Mouse (Mus musculus) hindbrain, embryonic 13.5 days (tissue): ENCODE data around the gene Wasf1. TPM values are rescaled to one million over a fixed set of nuclear protein-coding genes. Genes with fewer than 3 reads are reported as not detected.

Source experiments
- ATAC-seq: fragments of 200-750 bp; cut with Nextera tagmentation; 2 replicates; pipeline ENCODE4 v1.8.0; 2017; ENCODE audit warnings: moderate TSS enrichment; ENCODE audit not compliant: low FRiP score
- H3K27ac ChIP-seq: fragments of 300-500 bp; sonication (generic); 2 replicates; pipeline ENCODE4 v1.5.1; 2015; ENCODE audit warnings: inconsistent platforms, mild to moderate bottlenecking, moderate library complexity
- H3K27me3 ChIP-seq: fragments of 300-500 bp; sonication (generic); 2 replicates; pipeline ENCODE4 v1.6.1; 2015; ENCODE audit warnings: mild to moderate bottlenecking, inconsistent platforms
- H3K36me3 ChIP-seq: fragments of 300-500 bp; sonication (generic); 2 replicates; pipeline ENCODE4 v1.6.1; 2015; ENCODE audit warnings: mild to moderate bottlenecking, inconsistent platforms
- H3K4me1 ChIP-seq: fragments of 300-500 bp; sonication (generic); replicated peaks from 2 replicates; pipeline ENCODE4 v1.6.1; 2015; ENCODE audit warnings: inconsistent platforms
- H3K4me2 ChIP-seq: fragments of 300-500 bp; sonication (generic); 2 replicates; pipeline ENCODE4 v1.6.1; 2015; ENCODE audit warnings: inconsistent platforms, mild to moderate bottlenecking, moderate library complexity
- H3K4me3 ChIP-seq: fragments of 300-500 bp; sonication (generic); 2 replicates; pipeline ENCODE4 v1.5.1; 2015; ENCODE audit warnings: mild to moderate bottlenecking, inconsistent platforms
- H3K9ac ChIP-seq: fragments of 300-500 bp; sonication (generic); 2 replicates; pipeline ENCODE4 v1.6.1; 2015; ENCODE audit warnings: mild to moderate bottlenecking, inconsistent platforms
- H3K9me3 ChIP-seq: fragments of 300-500 bp; sonication (generic); 2 replicates; pipeline ENCODE4 v1.6.1; 2016; ENCODE audit warnings: inconsistent platforms
- WGBS: fragments of 180-500 bp; shearing (Covaris S2); methylation state at CpG from one replicate; pipeline ENCODE4 v1.1.7; 2015; 5-methylcytosine and 5-hydroxymethylcytosine counted together
- polyA plus RNA-seq: library from polyadenylated mRNA; unstranded; fragments of >200 nt; fragmentation: Nextera tagmentation; extraction: Ambion mirVana; gene quantifications from 2 replicates; pipeline ENCODE4 v1.2.1, GENCODE M21; 2015

Wasf1 gene
- polyA plus RNA-seq, 1 experiment from 2014 or later = 91.6 TPM

DNA sequence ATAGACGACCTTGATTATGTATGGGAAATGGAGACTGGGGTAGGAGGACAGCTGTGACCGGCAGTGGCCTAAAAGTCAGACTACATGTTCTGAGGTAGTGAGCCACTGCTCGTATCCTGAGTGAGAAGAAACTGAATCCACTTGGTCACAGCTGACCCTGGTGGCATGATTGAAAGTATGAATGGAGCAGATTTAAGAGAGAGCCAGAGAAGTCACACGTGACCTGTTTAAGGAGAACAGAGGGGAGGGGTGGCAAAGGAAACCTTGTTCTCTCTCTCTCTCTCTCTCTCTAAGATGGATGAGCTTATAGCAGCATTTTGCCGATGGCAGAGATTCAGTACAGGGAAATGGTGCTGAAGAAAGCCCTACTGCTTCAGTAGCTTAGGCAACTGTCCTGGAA is 13.4 kb downstream of the Wasf1 start:
- Histone ChIP-seq H3K4me2 (no peak overlapping the region), H3K4me3 (no peak overlapping the region), H3K27me3 (no peaks in the 10 kb centered on the region), H3K36me3 (no peaks in the 10 kb centered on the region), H3K27ac (peak overlapping the region; percentile 10; the same call in 1 of the 2 replicates), H3K9ac (no peak overlapping the region), H3K9me3 (no peaks in the 10 kb centered on the region), H3K4me1 (peaks cover 21% of the 10 kb centered on the region)
- no peak for ATAC-seq
- 32% methylated on average over 5 of the region's 5 CpGs for WGBS

- no peaks in the 10 kb centered on the region for H3K36me3 ChIP-seq
- no peak overlapping the region for H3K9ac ChIP-seq
- H3K27me3 ChIP-seq = no peaks in the 10 kb centered on the region
- H3K9me3 ChIP-seq = no peaks in the 10 kb centered on the region
- H3K4me3 ChIP-seq = no peak overlapping the region
- 62% methylated on average over 4 of the region's 4 CpGs for WGBS
- peaks cover 28% of the 10 kb centered on the region for H3K4me1 ChIP-seq
- H3K4me2 ChIP-seq = no peak overlapping the region
- no peak overlapping the region for H3K27ac ChIP-seq
- no peak for ATAC-seq
Measured at GRCm38 (mm10) chr10:40901786-40902185, 18.5 kb downstream of the Wasf1 start.

DNA sequence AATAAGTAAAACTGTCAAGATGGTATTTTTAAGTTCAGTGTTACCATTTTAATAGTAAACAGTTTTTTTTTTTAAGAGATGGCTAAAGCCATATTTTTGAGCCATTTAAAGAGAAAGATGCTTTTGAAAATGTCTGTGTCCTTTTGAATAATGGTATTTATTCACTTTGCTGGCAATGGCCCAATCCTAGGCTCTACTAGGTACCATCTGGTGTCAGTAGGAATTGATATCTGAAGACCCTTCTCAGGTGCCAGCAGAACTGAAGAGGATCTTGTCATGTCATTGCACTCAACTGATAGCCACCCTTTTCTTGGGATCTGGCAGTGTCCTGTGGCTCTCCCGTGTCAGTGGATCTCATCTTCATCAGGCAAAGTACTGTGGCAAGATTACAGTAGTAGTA is 22.9 kb downstream of the Wasf1 start:
- Histone ChIP-seq H3K4me3 (no peak overlapping the region), H3K36me3 (no peaks in the 10 kb centered on the region), H3K27me3 (no peaks in the 10 kb centered on the region), H3K4me1 (peaks cover 27% of the 10 kb centered on the region), H3K4me2 (no peak overlapping the region), H3K27ac (peak overlapping the region; percentile 44; the same call in 1 of the 2 replicates), H3K9ac (no peak overlapping the region), H3K9me3 (no peaks in the 10 kb centered on the region)
- WGBS = 83% methylated on average over 1 of the region's 1 CpGs
- ATAC-seq = no peak

DNA sequence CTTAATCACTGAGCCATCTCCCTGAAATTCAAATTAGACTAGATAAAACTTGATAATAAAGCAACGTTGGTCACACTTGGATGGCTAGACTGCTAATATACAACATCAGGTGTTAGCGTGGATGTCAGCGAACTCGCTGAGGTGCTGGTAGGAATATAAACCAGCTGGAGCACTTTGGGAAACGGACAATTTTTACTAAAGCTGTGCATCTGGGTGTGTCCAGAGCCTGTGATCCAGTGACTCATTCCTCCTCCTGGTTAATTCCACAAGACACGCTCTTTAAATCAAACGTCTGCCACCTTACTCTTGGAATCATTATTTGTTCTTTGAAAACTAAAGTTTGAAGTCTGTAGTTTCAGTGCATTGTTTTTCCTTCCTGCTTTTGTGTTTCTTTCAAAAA is 23.5 kb downstream of the Wasf1 start:
- Histone ChIP-seq H3K27ac (no peak overlapping the region; the same call in 1 of the 2 replicates), H3K4me3 (no peak overlapping the region), H3K9me3 (no peaks in the 10 kb centered on the region), H3K9ac (no peak overlapping the region), H3K4me2 (no peak overlapping the region), H3K4me1 (peaks cover 25% of the 10 kb centered on the region), H3K27me3 (no peaks in the 10 kb centered on the region), H3K36me3 (no peaks in the 10 kb centered on the region)
- no peak; the same call in 1 of the 2 replicates for ATAC-seq
- 69% methylated on average over 7 of the region's 7 CpGs for WGBS

DNA sequence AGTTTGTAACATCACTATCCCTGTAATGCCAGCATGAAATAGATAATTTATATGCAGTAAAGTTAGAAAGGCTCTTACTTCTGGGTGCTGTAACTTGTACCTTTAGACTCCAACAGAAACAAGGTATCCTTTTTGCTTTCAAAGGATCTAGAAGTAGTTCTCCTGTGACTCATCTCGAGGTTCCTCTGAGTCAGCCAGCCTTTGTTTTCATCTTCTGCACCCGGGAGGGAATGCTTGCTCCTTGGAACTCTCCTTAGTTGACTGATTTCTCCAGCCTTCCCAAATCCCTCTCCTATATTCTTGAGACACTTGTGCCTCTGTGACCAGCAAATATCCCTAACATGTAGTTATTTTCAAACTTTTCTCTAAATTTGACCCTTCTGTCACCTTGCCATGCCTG is 25.3 kb downstream of the Wasf1 start:
- ATAC-seq = no peak
- no peak overlapping the region for H3K27ac ChIP-seq
- no peaks in the 10 kb centered on the region for H3K36me3 ChIP-seq
- 54% methylated on average over 2 of the region's 2 CpGs for WGBS
- H3K4me3 ChIP-seq = no peak overlapping the region
- peaks cover 15% of the 10 kb centered on the region for H3K4me1 ChIP-seq
- no peak overlapping the region for H3K9ac ChIP-seq
- no peak overlapping the region for H3K4me2 ChIP-seq
- no peaks in the 10 kb centered on the region for H3K27me3 ChIP-seq
- no peaks in the 10 kb centered on the region for H3K9me3 ChIP-seq

GRCm38 (mm10) chr10:40910811-40911210 is 27.5 kb downstream of the Wasf1 start:
- Histone ChIP-seq H3K4me2 (no peak overlapping the region), H3K9me3 (no peaks in the 10 kb centered on the region), H3K4me1 (peaks cover 15% of the 10 kb centered on the region), H3K9ac (no peak overlapping the region), H3K36me3 (no peaks in the 10 kb centered on the region), H3K27ac (no peak overlapping the region), H3K4me3 (no peak overlapping the region), H3K27me3 (no peaks in the 10 kb centered on the region)
- no peak for ATAC-seq
- 63% methylated on average over 2 of the region's 2 CpGs for WGBS

DNA sequence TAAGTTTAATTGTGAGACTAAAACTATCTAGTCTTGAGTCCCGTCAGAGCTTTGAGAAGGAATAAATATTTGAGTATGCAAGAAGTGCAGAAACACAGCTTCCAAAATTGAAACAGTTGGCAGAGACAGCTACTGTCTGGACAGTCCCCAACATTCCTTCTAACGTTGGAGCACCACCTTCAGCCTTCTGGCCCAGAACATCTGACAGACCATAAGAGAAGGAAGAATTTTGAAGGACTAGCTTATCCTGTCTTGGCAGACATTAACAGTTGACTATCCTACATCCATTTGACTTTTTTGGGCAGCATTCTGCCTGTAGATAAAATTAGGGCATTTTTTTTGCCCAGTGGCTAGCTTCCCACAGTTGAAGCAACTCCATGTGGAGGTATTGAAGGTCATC is 32.0 kb downstream of the Wasf1 start:
- H3K4me1 ChIP-seq = peaks cover 16% of the 10 kb centered on the region
- H3K27ac ChIP-seq = no peak overlapping the region
- H3K4me3 ChIP-seq = no peak overlapping the region
- WGBS = 91% methylated on average over 2 of the region's 2 CpGs
- H3K9me3 ChIP-seq = no peaks in the 10 kb centered on the region
- H3K36me3 ChIP-seq = no peaks in the 10 kb centered on the region
- H3K9ac ChIP-seq = no peak overlapping the region
- ATAC-seq = no peak
- H3K4me2 ChIP-seq = no peak overlapping the region
- no peaks in the 10 kb centered on the region for H3K27me3 ChIP-seq

- 84% methylated on average over 8 of the region's 8 CpGs for WGBS
- Histone ChIP-seq H3K4me3 (no peak overlapping the region), H3K36me3 (peaks cover 5% of the 10 kb centered on the region; the same call in 1 of the 2 replicates), H3K27ac (0 out of 2 replicates have a peak overlapping the region, but pooled peaks have one; percentile 19), H3K27me3 (no peaks in the 10 kb centered on the region), H3K9me3 (no peaks in the 10 kb centered on the region), H3K9ac (no peak overlapping the region), H3K4me1 (peaks cover 12% of the 10 kb centered on the region), H3K4me2 (no peak overlapping the region)
- ATAC-seq = no peak
Measured at GRCm38 (mm10) chr10:40918669-40919440, 35.6 kb downstream of the Wasf1 start.

DNA sequence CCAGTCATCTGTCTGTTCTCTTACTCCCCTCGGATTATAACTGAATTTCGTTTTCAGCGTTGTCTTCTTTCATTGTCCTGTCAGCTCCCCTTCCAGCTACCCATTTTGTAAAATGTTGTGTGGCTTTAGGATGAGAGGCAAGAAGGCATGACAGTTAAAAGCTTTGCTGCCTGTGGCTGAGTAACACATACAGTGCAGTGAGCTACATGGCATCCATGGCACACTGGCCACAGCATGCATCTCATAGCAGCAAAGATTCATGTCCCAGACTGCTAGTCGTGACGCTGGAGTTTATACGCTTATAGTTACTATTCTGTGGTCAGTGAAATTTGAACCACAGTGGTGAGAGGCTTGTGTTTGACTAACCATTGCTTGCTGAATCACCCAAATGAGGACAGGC is 36.2 kb downstream of the Wasf1 start:
- H3K27me3 ChIP-seq = no peaks in the 10 kb centered on the region
- H3K4me2 ChIP-seq = no peak overlapping the region
- peaks cover 12% of the 10 kb centered on the region for H3K4me1 ChIP-seq
- 83% methylated on average over 6 of the region's 6 CpGs for WGBS
- H3K27ac ChIP-seq = no peak overlapping the region
- peaks cover 5% of the 10 kb centered on the region; the same call in 1 of the 2 replicates for H3K36me3 ChIP-seq
- no peak for ATAC-seq
- H3K4me3 ChIP-seq = no peak overlapping the region
- no peaks in the 10 kb centered on the region for H3K9me3 ChIP-seq
- no peak overlapping the region for H3K9ac ChIP-seq

GRCm38 (mm10) chr10:40932995-40933394 is 49.7 kb downstream of the Wasf1 start:
- Histone ChIP-seq H3K9ac (no peak overlapping the region), H3K27me3 (no peaks in the 10 kb centered on the region), H3K36me3 (peaks cover 64% of the 10 kb centered on the region), H3K27ac (no peak overlapping the region), H3K4me3 (no peak overlapping the region), H3K4me2 (no peak overlapping the region), H3K4me1 (no peaks in the 10 kb centered on the region), H3K9me3 (no peaks in the 10 kb centered on the region)
- 98% methylated on average over 8 of the region's 8 CpGs for WGBS
- ATAC-seq = no peak

GRCm38 (mm10) chr10:40936160-40936726 is 53.0 kb downstream of the Wasf1 start:
- no peaks in the 10 kb centered on the region for H3K9me3 ChIP-seq
- H3K4me2 ChIP-seq = no peak overlapping the region
- no peaks in the 10 kb centered on the region for H3K4me1 ChIP-seq
- H3K4me3 ChIP-seq = no peak overlapping the region
- no peak overlapping the region for H3K9ac ChIP-seq
- no peak for ATAC-seq
- 83% methylated on average over 13 of the region's 13 CpGs for WGBS
- no peaks in the 10 kb centered on the region for H3K27me3 ChIP-seq
- H3K27ac ChIP-seq = no peak overlapping the region
- peaks cover 76% of the 10 kb centered on the region for H3K36me3 ChIP-seq

GRCm38 (mm10) chr10:40937569-40937968 is 54.3 kb downstream of the Wasf1 start:
- Histone ChIP-seq H3K9ac (no peak overlapping the region), H3K9me3 (no peaks in the 10 kb centered on the region), H3K36me3 (peaks cover 67% of the 10 kb centered on the region), H3K4me3 (no peak overlapping the region), H3K27ac (no peak overlapping the region), H3K4me1 (no peaks in the 10 kb centered on the region), H3K4me2 (no peak overlapping the region), H3K27me3 (no peaks in the 10 kb centered on the region)
- ATAC-seq = no peak
- 95% methylated on average over 20 of the region's 20 CpGs for WGBS

- no peak overlapping the region for H3K4me2 ChIP-seq
- no peak overlapping the region for H3K9ac ChIP-seq
- no peaks in the 10 kb centered on the region for H3K9me3 ChIP-seq
- no peaks in the 10 kb centered on the region for H3K27me3 ChIP-seq
- peak overlapping the region; percentile 56 for H3K27ac ChIP-seq
- ATAC-seq = no peak
- no peak overlapping the region for H3K4me3 ChIP-seq
- peaks cover 45% of the 10 kb centered on the region for H3K36me3 ChIP-seq
- 30% methylated on average over 4 of the region's 4 CpGs for WGBS
- H3K4me1 ChIP-seq = peaks cover 12% of the 10 kb centered on the region
Measured at GRCm38 (mm10) chr10:40942688-40943087, 59.4 kb downstream of the Wasf1 start.
